Mouse (Mus musculus) hindbrain, embryonic 11.5 days (tissue): ENCODE measurements around the gene Des. TPM values are rescaled to one million over a fixed set of nuclear protein-coding genes. Genes with fewer than 3 reads are reported as not detected.

ENCODE experiments used
- ATAC-seq: fragments of 200-750 bp; cut with Nextera tagmentation; 2 replicates; pipeline ENCODE4 v1.8.0; 2017; ENCODE audit warnings: mild to moderate bottlenecking, moderate TSS enrichment, moderate library complexity; ENCODE audit not compliant: low FRiP score
- DNase-seq: peaks from one replicate; pipeline ENCODE4 v3.0.0-alpha.2; 2015; ENCODE audit warnings: low spot score
- H3K27ac ChIP-seq: fragments of 300-500 bp; sonication (generic); 2 replicates; pipeline ENCODE4 v1.5.1; 2014; ENCODE audit warnings: mild to moderate bottlenecking, low read depth, low read length
- H3K27me3 ChIP-seq: fragments of 300-500 bp; sonication (generic); 2 replicates; pipeline ENCODE4 v1.6.1; 2014; ENCODE audit warnings: mild to moderate bottlenecking, low read length, moderate library complexity, mixed read lengths; ENCODE audit not compliant: control insufficient read depth, insufficient read depth
- H3K36me3 ChIP-seq: fragments of 300-500 bp; sonication (generic); 2 replicates; pipeline ENCODE4 v1.6.1; 2014; ENCODE audit warnings: mild to moderate bottlenecking, low read length, moderate library complexity, mixed read lengths; ENCODE audit not compliant: control insufficient read depth, insufficient read depth
- H3K4me1 ChIP-seq: fragments of 300-500 bp; sonication (generic); replicated peaks from 2 replicates; pipeline ENCODE4 v1.6.1; 2014; ENCODE audit warnings: low read length, mixed read lengths; ENCODE audit not compliant: control insufficient read depth, insufficient read depth
- H3K4me2 ChIP-seq: fragments of 300-500 bp; sonication (generic); replicated peaks from 2 replicates; pipeline ENCODE4 v1.6.1; 2014; ENCODE audit warnings: mild to moderate bottlenecking, low read depth, low read length
- H3K4me3 ChIP-seq: fragments of 300-500 bp; sonication (generic); 2 replicates; pipeline ENCODE4 v1.5.1; 2014; ENCODE audit warnings: low read depth, low read length
- H3K9ac ChIP-seq: fragments of 300-500 bp; sonication (generic); 2 replicates; pipeline ENCODE4 v1.6.1; 2014; ENCODE audit warnings: low read depth, low read length
- H3K9me3 ChIP-seq: fragments of 300-500 bp; sonication (generic); 2 replicates; pipeline ENCODE4 v1.6.1; 2016; ENCODE audit warnings: low read length; ENCODE audit not compliant: control insufficient read depth
- WGBS: fragments of 180-500 bp; shearing (Covaris S2); extraction: QIAGEN DNeasy Blood & Tissue Kit; methylation state at CpG from one replicate; pipeline ENCODE4 v1.1.7; 2014; 5-methylcytosine and 5-hydroxymethylcytosine counted together
- polyA plus RNA-seq: library from polyadenylated mRNA; unstranded; fragments of >200 nt; fragmentation: Nextera tagmentation; extraction: Ambion mirVana; gene quantifications from 2 replicates; pipeline ENCODE4 v1.2.1, GENCODE M21; 2014

Des gene
- polyA plus RNA-seq, 1 experiment from 2014 or later: 2.1 TPM

DNA sequence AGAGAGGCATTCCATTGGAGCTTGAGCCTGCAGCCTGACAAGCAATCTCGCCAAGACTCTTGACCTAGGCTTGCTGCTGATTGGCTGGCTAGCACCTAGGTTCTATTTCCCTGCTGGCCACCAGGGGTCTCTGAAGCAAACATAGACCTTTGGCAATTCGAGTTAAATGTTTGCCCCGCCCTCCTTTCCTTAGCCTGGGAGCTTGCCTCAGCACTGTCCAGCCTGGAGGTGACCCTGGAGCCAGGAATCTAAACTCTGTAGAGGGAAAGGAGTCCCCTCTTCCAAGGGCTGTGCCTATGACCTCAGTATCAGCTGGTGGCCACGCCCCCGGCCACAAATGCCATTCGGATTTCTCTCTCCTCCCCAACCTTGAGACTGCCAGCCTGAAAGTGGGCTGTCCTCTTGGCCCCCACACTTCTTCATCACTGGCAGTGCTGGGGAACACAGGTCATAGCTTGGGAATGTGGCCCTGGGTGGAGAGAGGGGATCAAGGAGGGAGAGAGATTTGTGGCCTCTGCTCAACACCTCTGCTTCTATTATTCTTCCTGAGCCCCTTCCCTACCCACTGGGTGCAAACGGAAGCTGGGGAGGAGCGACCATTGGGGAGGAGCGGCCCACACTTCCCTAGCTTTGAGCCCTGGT lies 38.8 kb downstream of the Des start:
- DNase-seq: peak; percentile 84
- H3K4me1 ChIP-seq: peaks cover 19% of the 10 kb centered on the region
- 13% methylated on average over 9 of the region's 9 CpGs for WGBS
- no peak overlapping the region for H3K4me3 ChIP-seq
- H3K27ac ChIP-seq: peak overlapping the region; percentile 47
- no peaks in the 10 kb centered on the region for H3K36me3 ChIP-seq
- no peaks in the 10 kb centered on the region for H3K9me3 ChIP-seq
- ATAC-seq: peak; percentile 64
- H3K27me3 ChIP-seq: no peaks in the 10 kb centered on the region
- no peak overlapping the region for H3K9ac ChIP-seq
- 0 out of 2 replicates have a peak overlapping the region, but pooled peaks have one; percentile 6 for H3K4me2 ChIP-seq

DNA sequence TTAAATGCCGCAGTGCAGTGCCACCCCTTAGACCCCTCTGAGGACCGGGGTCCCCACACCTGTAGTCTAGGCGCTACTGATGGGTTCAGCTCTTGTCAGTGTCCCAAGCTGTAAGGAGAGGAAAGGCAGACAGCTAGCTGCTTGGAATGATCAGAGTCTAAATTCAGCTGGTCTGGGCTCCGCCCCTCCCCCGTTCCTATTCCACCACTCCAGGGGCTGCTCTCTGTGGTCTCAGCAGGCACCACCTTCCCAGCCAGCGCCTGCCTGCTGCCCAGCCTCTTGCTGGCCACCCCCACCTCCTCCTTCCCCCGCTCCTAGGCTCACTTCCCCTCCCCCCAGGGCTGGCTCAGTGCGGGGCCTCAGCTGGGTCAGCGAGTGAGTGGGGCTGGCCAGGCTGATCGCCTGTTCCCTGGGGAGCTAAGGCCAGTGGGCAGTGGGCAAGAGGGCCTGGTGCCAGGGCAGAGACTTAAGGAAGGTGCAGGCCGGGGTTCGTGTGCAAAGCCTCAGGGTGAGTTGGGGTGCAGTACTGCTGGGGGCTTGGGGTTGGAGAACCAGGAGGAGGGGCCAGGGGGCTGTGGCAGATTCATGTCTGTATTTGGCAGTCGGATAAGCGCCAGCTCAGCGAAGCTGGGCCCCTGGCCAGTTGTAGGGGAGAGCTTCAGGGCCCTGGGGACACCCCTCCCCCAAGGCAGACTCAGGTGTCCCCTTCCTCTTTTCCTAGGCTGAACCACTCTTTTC lies 39.8 kb downstream of the Des start:
- Histone ChIP-seq H3K4me3 (no peak overlapping the region), H3K27ac (peak overlapping the region; percentile 47), H3K4me1 (peaks cover 19% of the 10 kb centered on the region), H3K9ac (peak overlapping the region; percentile 38; the same call in 1 of the 2 replicates), H3K9me3 (no peaks in the 10 kb centered on the region), H3K27me3 (no peaks in the 10 kb centered on the region), H3K4me2 (peak overlapping the region; percentile 23; the same call in 1 of the 2 replicates), H3K36me3 (no peaks in the 10 kb centered on the region)
- 7% methylated on average over 15 of the region's 15 CpGs for WGBS
- ATAC-seq: peak; percentile 84
- DNase-seq: peak; percentile 77

DNA sequence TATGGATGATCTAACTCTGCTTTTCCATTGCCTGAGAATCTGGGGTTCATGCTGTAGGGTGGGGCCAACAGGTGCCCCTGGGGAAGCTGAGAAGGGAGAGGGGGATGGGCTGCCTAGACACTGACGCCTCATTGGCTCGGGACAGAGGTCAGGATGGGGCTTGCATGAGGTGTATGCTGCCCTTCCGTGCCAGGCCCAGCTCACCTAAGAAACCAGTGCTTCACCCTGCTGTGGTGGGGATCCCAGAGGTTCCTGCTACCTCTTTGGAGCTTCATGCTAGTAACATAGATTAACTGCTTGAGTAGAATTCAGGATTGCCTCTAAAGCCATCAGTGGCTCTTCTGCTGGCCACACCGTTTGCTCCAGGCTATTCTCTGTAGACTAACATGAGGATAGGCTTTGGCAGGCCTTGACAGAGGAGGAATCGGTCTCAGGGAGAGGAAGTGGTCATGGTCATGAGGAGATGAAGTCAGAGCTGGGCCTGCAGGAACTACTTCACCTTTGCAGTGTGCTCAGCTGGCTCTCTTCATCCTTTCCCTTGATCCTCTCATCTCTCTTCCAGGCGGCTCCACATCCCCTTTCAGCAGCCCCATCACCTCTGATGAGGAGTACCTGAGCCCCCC lies 40.5 kb downstream of the Des start:
- H3K4me2 ChIP-seq: 0 out of 2 replicates have a peak overlapping the region, but pooled peaks have one; percentile 23
- no peak overlapping the region for H3K4me3 ChIP-seq
- no peaks in the 10 kb centered on the region for H3K36me3 ChIP-seq
- no peaks in the 10 kb centered on the region for H3K27me3 ChIP-seq
- peaks cover 19% of the 10 kb centered on the region for H3K4me1 ChIP-seq
- 46% methylated on average over 6 of the region's 6 CpGs for WGBS
- H3K9me3 ChIP-seq: no peaks in the 10 kb centered on the region
- H3K9ac ChIP-seq: no peak overlapping the region
- 0 out of 2 replicates have a peak, but pooled peaks have one; percentile 2 for ATAC-seq
- no peak for DNase-seq
- H3K27ac ChIP-seq: peak overlapping the region; percentile 47

DNA sequence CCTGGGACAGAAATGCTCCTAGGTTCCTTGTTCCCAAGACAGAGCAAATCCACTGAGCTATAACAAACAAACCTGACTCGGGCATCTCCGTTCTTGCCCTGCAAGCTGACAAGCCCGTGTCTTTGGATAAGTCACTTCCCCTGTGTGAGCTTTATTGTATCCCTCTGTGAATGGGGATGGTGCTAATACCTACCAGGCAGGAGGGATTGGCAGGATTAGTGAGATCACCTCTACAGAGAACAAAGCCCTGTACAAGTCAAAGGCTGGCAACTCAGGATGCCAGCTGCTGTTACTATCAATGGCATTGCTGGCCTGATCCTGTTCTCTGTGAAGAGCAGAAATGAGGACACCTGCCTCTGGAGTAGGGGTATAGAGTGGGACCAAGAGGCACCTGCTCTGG lies 45.4 kb downstream of the Des start:
- Histone ChIP-seq H3K4me3 (no peak overlapping the region), H3K36me3 (no peaks in the 10 kb centered on the region), H3K4me2 (no peak overlapping the region), H3K4me1 (peaks cover 2% of the 10 kb centered on the region; the same call in 1 of the 2 replicates), H3K9ac (no peak overlapping the region), H3K27ac (no peak overlapping the region), H3K9me3 (no peaks in the 10 kb centered on the region), H3K27me3 (no peaks in the 10 kb centered on the region)
- WGBS: 91% methylated on average over 3 of the region's 3 CpGs
- DNase-seq: no peak
- no peak for ATAC-seq

DNA sequence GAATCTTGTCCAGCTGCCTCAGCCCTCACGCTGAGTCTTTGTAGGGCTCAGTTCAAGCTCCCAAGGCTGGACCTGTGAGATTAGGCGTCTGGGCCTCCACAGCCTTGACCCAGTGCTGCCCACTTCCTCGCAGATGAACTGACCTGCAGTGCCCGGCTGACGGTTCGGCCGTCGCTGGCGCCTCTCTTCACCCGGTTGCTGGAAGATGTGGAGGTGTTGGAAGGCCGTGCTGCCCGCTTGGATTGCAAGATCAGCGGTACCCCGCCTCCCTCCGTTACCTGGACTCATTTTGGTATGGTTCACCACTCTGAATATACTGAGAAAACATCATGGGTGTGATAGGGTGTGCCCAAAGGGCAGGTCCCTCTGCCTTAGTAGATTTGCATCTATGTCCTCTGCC lies 46.0 kb downstream of the Des start:
- H3K4me3 ChIP-seq: no peak overlapping the region
- no peak overlapping the region for H3K9ac ChIP-seq
- WGBS: 93% methylated on average over 15 of the region's 15 CpGs
- H3K27ac ChIP-seq: no peak overlapping the region
- H3K27me3 ChIP-seq: no peaks in the 10 kb centered on the region
- no peak for ATAC-seq
- H3K4me1 ChIP-seq: no peaks in the 10 kb centered on the region
- no peaks in the 10 kb centered on the region for H3K9me3 ChIP-seq
- H3K36me3 ChIP-seq: no peaks in the 10 kb centered on the region
- no peak for DNase-seq
- H3K4me2 ChIP-seq: no peak overlapping the region

DNA sequence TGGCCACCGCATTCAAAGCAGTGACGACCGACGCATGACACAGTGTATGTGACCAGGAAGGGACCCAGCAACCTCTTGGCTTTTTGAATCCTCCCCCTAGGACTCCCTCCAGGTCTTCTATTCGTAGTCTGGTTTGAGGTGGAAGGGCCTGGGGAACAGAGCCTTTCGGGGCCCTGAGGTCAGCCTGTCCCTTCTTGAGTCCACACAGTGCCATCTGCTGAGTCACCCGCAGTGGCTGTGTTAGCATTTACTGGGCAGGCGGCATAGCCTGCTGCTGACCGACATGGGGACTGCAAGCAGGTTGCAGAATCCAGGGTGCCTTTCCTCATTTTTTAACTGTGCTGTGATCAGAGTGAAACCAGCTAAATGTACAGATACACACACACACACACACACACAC lies 46.9 kb downstream of the Des start:
- 93% methylated on average over 9 of the region's 9 CpGs for WGBS
- Histone ChIP-seq H3K27me3 (no peaks in the 10 kb centered on the region), H3K36me3 (no peaks in the 10 kb centered on the region), H3K9me3 (no peaks in the 10 kb centered on the region), H3K4me3 (no peak overlapping the region), H3K27ac (no peak overlapping the region), H3K9ac (no peak overlapping the region), H3K4me2 (no peak overlapping the region), H3K4me1 (no peaks in the 10 kb centered on the region)
- DNase-seq: no peak
- no peak for ATAC-seq

DNA sequence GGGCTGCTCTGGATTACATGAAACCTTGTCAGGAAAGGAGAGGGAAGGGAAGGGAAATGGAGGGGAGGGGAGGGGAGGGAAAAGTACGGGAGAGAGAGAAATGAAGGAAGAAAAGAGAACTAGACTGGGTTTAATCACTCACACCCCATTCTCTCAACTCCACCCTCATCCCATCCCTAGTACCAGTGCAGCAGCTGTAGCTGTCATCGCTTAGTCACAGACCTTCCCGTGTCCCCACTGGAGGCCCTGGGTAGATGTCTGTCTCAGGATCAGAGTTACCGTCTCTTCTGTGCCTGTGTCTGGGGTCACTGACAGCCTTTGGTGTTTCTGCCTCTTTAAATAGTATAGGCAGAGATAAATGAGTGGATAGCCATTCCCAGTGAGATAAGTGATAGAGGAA lies 48.1 kb downstream of the Des start:
- H3K27ac ChIP-seq: no peak overlapping the region
- H3K9me3 ChIP-seq: no peaks in the 10 kb centered on the region
- no peaks in the 10 kb centered on the region for H3K36me3 ChIP-seq
- DNase-seq (no peak), ATAC-seq (no peak)
- 78% methylated on average over 4 of the region's 4 CpGs for WGBS
- no peak overlapping the region for H3K4me2 ChIP-seq
- H3K9ac ChIP-seq: no peak overlapping the region
- no peaks in the 10 kb centered on the region for H3K27me3 ChIP-seq
- H3K4me3 ChIP-seq: no peak overlapping the region
- no peaks in the 10 kb centered on the region for H3K4me1 ChIP-seq

DNA sequence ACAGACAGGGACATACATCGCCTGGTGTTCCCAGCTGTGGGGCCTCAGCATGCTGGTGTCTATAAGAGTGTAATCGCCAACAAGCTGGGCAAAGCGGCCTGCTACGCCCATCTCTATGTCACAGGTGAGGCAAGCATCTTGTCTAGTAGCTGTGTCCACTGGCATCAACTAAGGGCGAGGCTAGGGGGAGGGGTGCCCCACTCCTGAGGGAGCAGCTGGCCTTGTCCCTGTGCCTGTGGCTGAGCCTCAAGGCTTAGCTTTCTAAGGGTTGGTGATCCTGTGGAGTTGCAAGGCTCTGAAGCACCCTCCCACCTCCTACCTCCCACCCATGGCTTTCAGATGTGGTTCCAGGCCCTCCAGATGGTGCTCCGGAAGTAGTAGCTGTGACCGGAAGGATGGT lies 49.8 kb downstream of the Des start:
- Histone ChIP-seq H3K36me3 (no peaks in the 10 kb centered on the region), H3K9me3 (no peaks in the 10 kb centered on the region), H3K4me1 (no peaks in the 10 kb centered on the region), H3K4me3 (no peak overlapping the region), H3K27me3 (no peaks in the 10 kb centered on the region), H3K27ac (no peak overlapping the region), H3K4me2 (no peak overlapping the region), H3K9ac (no peak overlapping the region)
- ATAC-seq (no peak), DNase-seq (no peak)
- WGBS: 91% methylated on average over 7 of the region's 7 CpGs
